Mouse (Mus musculus) brain, embryonic 14.5 days (tissue): ENCODE results near the gene Zbtb20.

Experiments used
- CTCF ChIP-seq: fragments of 200-500 bp; IDR thresholded peaks from 2 replicates; pipeline ENCODE4 v1.5.1; 2012; ENCODE audit warnings: inconsistent platforms, mild to moderate bottlenecking, moderate library complexity, borderline replicate concordance; ENCODE audit not compliant: insufficient read depth, insufficient read length; ENCODE audit errors: extremely low read depth
- POLR2A ChIP-seq: fragments of 200-500 bp; IDR thresholded peaks from 2 replicates; pipeline ENCODE4 v1.6.1; 2012; ENCODE audit warnings: mild to moderate bottlenecking, inconsistent platforms, borderline replicate concordance; ENCODE audit not compliant: poor library complexity, insufficient read depth, insufficient read length, severe bottlenecking; ENCODE audit errors: extremely low read depth

GRCm38 (mm10) chr16:43131077-43131476 lies 255.4 kb downstream of the Zbtb20 start:
- no peak for TF ChIP-seq CTCF
- TF ChIP-seq POLR2A: no peak
